8 mouse cellular contexts compared by ENCODE assay signal in genomic region chr19:18713357-18713756, GRCm38 (mm10). TPM values are rescaled to one million over a fixed set of nuclear protein-coding genes. Genes with fewer than 3 reads are reported as not detected.
A peak's percentile ranks its signal among the peaks of the same experiment; 100 is the strongest.
DNase-seq lines count a peak whose midpoint lies in the region; ATAC-seq lines count a peak whose summit lies in the region.

No protein-coding gene starts in this region.

- DNase-seq in R1 (ENCODE audit: low read depth, low spot score): peak; percentile 32
- peak; percentile 54 for DNase-seq in gastrocnemius, postnatal 10 days
- peak; percentile 43 to 48 for DNase-seq in left cerebral cortex, postnatal 36 days (ENCODE audit: low spot score in 2 of 2)
- DNase-seq in right cerebral cortex, postnatal 10 days (ENCODE audit: low spot score in 2 of 2): peak; percentile 67 to 68
- DNase-seq in urinary bladder, adult 2 months (ENCODE audit: low spot score): peak; percentile 47

- intact Hi-C loops in left cerebral cortex, postnatal 36 days (cut with DNase I): loop anchor here (5.0 to 10.0 kb wide), 3 partner anchors 41 to 121 kb away; partner anchors contain the start of genes Carnmt1, Nmrk1 and Ostf1

- ATAC-seq in common myeloid progenitor, adult 5-6 weeks (replicated peaks; ENCODE audit: low read depth, poor library complexity, severe bottlenecking): peak; percentile 16; the same call in 1 of the 2 replicates
- ATAC-seq in inflammation-experienced regulatory T-cells, adult 6 months: peak; percentile 28
- ATAC-seq in megakaryocyte progenitor cell, adult 5-6 weeks (replicated peaks; ENCODE audit: poor library complexity): peak; percentile 9

RNA-seq across cellular contexts. Expression of gene D030056L22Rik, which starts 0.4 kb away (rescaled TPM):
- 21.9 and 27.0 TPM in 2 replicates for total RNA-seq in common myeloid progenitor, adult 5-6 weeks (2017)
- total RNA-seq in gastrocnemius, postnatal 10 days (2021): 1 to 10 TPM; 3.2 to 3.9 TPM
- polyA plus RNA-seq in inflammation-experienced regulatory T-cells, adult 6 months (2017; shearing (Covaris generic)): 1 to 10 TPM; 2.5 to 5.9 (median 3.0) TPM
- total RNA-seq in left cerebral cortex, postnatal 36 days (2021): 10 to 100 TPM; 22.3 to 26.0 TPM
- 37.3 and 51.3 TPM in 2 replicates for total RNA-seq in megakaryocyte progenitor cell, adult 5-6 weeks (2015)
- total RNA-seq in megakaryocyte progenitor cell, adult 5-6 weeks (2017): 22.7 and 25.5 TPM in 2 replicates
- polyA plus RNA-seq in urinary bladder, adult 2 months (2012; rRNA removed): 15.6 and 21.1 TPM in 2 replicates

RNA-seq across cellular contexts. Expression of gene Trpm6, which starts 36.4 kb away (rescaled TPM):
- 0.53 TPM in 1 of 2 replicates, not detected in the other for total RNA-seq in common myeloid progenitor, adult 5-6 weeks (2017)
- under 1 TPM; 0.12 to 0.45 TPM for total RNA-seq in gastrocnemius, postnatal 10 days (2021)
- polyA plus RNA-seq in inflammation-experienced regulatory T-cells, adult 6 months (2017; shearing (Covaris generic)): under 1 TPM; 0.23 to 0.51 (median 0.46) TPM
- under 1 TPM; 0.39 to 0.59 TPM for total RNA-seq in left cerebral cortex, postnatal 36 days (2021)
- 0.32 TPM in 1 of 2 replicates, not detected in the other for total RNA-seq in megakaryocyte progenitor cell, adult 5-6 weeks (2015)
- not detected in 2 replicates for total RNA-seq in megakaryocyte progenitor cell, adult 5-6 weeks (2017)
- polyA plus RNA-seq in urinary bladder, adult 2 months (2012; rRNA removed): 0.18 and 0.19 TPM in 2 replicates

RNA-seq across cellular contexts. Expression of gene Carnmt1, which starts 42.8 kb away (rescaled TPM):
- 37.3 and 44.7 TPM in 2 replicates for total RNA-seq in common myeloid progenitor, adult 5-6 weeks (2017)
- total RNA-seq in gastrocnemius, postnatal 10 days (2021): 10 to 100 TPM; 55.6 to 58.0 TPM
- polyA plus RNA-seq in inflammation-experienced regulatory T-cells, adult 6 months (2017; shearing (Covaris generic)): 1 to 10 TPM; 3.2 to 5.2 (median 3.8) TPM
- 10 to 100 TPM in 1 of 2 experiments, 1 to 10 TPM in 1; 9.7 to 13.9 TPM for total RNA-seq in left cerebral cortex, postnatal 36 days (2021)
- total RNA-seq in megakaryocyte progenitor cell, adult 5-6 weeks (2015): 34.2 and 38.6 TPM in 2 replicates
- total RNA-seq in megakaryocyte progenitor cell, adult 5-6 weeks (2017): 23.2 and 30.4 TPM in 2 replicates
- polyA plus RNA-seq in urinary bladder, adult 2 months (2012; rRNA removed): 9.8 and 10.1 TPM in 2 replicates

Comparison
In these comparisons a context has a peak if more than half of its experiments do, and no peak if none do; other contexts are left out.
1. Peak in every context shown above with its lines: DNase-seq and ATAC-seq.